Mouse (Mus musculus): ENCODE measurements around the gene Sh3gl2.

- TF ChIP-seq CTCF (IDR thresholded peaks at IDR 0.05; ENCODE audit: low read depth, low read length) (no peak), POLR2A (IDR thresholded peaks at IDR 0.05; ENCODE audit: borderline replicate concordance, low read depth, low read length) (no peak)
Observed at GRCm38 (mm10) chr4:85293368-85293767, 88.4 kb downstream of the Sh3gl2 start.
